Mouse (Mus musculus) erythroid progenitor cell, adult 5-6 weeks (primary cell): ENCODE data around the gene Prss35. TPM values are rescaled to one million over a fixed set of nuclear protein-coding genes. Genes with fewer than 3 reads are reported as not detected.

Source experiments
- ATAC-seq: replicated peaks from 2 replicates; pipeline ENCODE4 v1.8.0; 2016; ENCODE audit warnings: moderate number of reproducible peaks, mild to moderate bottlenecking, moderate TSS enrichment, inconsistent platforms; ENCODE audit not compliant: poor library complexity, low FRiP score, severe bottlenecking
- total RNA-seq, 2 experiments: library from RNA; stranded (forward) in 1 of 2; stranded (reverse) in 1 of 2; fragments of 150-400 nt in 1 of 2; fragments of 186-747, 209-891 nt in 1 of 2; gene quantifications; 2 replicates each; pipeline versions ENCODE4 v1.2.3 to v1.2.4; 2015 to 2017; ENCODE audit warnings: low replicate concordance in 2 of 2

Gene Prss35
- total RNA-seq, 2 experiments from 2014 or later: not detected

- no peak for ATAC-seq
These were observed 45.7 kb downstream of the Prss35 start for GRCm38 (mm10) chr9:86789186-86789585.

GRCm38 (mm10) chr9:86791927-86792326, 48.5 kb downstream of the Prss35 start:
- ATAC-seq: no peak

- ATAC-seq: no peak
These were observed 51.8 kb downstream of the Prss35 start for GRCm38 (mm10) chr9:86795236-86795635.

DNA sequence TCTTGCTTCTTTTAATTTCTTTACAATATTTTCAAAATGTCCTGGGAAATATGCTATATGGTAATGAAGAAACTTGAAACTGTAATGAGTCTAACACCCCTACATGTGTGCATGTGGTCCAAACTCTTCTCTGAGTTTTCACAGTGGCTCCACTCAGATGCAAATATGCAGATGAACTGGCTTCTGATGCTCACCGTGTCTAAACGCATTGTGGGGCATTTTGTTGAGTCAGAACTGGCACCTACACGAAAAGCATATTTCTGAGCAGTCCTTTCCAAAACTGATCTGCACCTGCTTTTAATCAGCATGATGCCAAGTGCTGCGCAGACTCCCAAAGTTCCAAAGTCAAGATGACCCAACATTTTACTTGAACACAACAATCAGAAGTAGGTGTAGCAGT, 54.1 kb downstream of the Prss35 start:
- no peak for ATAC-seq

DNA sequence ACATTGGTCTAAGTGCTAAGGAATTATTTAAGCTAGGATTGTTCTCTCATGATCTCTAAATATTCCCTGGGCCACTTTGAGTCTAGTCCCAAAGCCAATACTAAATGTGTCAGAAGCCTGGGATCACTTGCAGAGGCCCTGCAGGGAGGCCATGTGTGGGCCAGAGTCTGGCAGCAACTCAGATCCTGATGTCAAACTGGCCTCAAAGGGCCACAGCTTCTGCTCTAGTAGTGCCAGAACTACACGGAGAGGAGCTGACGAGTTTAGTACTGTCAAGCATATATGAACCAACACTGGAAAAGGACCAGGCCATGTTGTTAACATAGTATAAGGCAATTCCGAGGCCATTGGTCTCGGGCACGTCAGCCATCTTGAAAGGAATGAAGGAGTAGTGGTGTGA, 54.7 kb downstream of the Prss35 start:
- no peak for ATAC-seq

GRCm38 (mm10) chr9:86798686-86799085, 55.2 kb downstream of the Prss35 start:
- ATAC-seq: no peak

DNA sequence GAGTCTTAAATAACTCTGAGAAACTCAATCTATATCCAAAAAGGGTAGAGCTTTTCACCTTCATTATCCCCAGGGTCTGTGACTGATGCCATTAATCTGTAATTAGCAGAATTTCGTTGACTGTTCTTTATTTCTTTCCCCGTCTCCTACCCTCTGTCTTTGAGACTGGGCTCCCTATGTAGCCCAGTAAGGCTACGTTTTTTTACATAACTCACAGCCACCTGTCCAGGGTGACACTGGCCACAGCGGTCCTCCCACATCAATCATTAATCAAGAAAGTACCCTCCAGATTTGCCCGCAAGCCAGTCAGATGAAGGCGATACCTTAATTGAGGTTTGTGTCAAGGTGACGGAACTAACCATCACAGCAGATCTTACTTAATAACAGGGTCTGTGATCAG, 55.6 kb downstream of the Prss35 start:
- no peak for ATAC-seq

GRCm38 (mm10) chr9:86800600-86801163, 57.2 kb downstream of the Prss35 start:
- ATAC-seq: no peak

Other genes with a start within 250 kb of the Prss35 start
- gene Pgm3, start 171.8 kb upstream of the Prss35 start, total RNA-seq (2015; ENCODE audit: low replicate concordance): 5.0 and 9.0 TPM in 2 replicates
- 1.5 and 2.9 TPM in 2 replicates for gene Pgm3, start 171.8 kb upstream of the Prss35 start, total RNA-seq (2017; ENCODE audit: low replicate concordance)
- 3.8 TPM in 1 of 2 replicates, not detected in the other for gene Rwdd2a, start 171.7 kb upstream of the Prss35 start, total RNA-seq (2015; ENCODE audit: low replicate concordance)
- gene Rwdd2a, start 171.7 kb upstream of the Prss35 start, total RNA-seq (2017; ENCODE audit: low replicate concordance): not detected in 2 replicates
- gene Me1, start 47.7 kb upstream of the Prss35 start, total RNA-seq (2015; ENCODE audit: low replicate concordance): 0.36 TPM in 1 of 2 replicates, not detected in the other
- 1.1 TPM in 1 of 2 replicates, not detected in the other for gene Me1, start 47.7 kb upstream of the Prss35 start, total RNA-seq (2017; ENCODE audit: low replicate concordance)
- gene Snap91, start 137.0 kb downstream of the Prss35 start, total RNA-seq (2015; ENCODE audit: low replicate concordance): not detected in 2 replicates
- not detected in 2 replicates for gene Snap91, start 137.0 kb downstream of the Prss35 start, total RNA-seq (2017; ENCODE audit: low replicate concordance)